Mouse (Mus musculus): ENCODE data around the gene Crybg3. TPM values are rescaled to one million over a fixed set of nuclear protein-coding genes. Genes with fewer than 3 reads are reported as not detected.

The Crybg3 gene
- total and polyA plus RNA-seq, 3 experiments = 2.7 to 5.0 (median 2.8) TPM

DNA sequence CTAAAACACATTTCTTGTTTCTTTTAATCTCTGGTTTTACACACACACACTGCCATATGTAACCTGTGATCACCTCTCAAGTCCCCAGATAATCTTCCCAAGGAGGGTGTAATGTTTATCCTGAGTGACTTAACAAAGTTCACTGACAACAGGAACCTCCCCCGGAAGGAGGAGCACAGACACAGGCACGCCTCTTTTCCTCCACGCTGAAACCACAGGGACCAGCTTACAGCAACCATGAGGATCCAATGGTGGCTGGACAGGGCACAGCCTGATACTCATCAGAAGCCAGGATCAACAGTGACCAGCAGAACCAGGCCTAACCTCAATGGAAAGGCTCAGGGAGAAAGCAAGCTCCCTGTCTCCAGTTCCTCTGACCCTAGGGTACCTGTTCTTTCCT lies 68.2 kb downstream of the Crybg3 start:
- Histone ChIP-seq H3K9ac (ENCODE audit: insufficient read depth, low read depth) (no peak overlapping the region), H3K4me1 (ENCODE audit: control insufficient read depth in 1 of 2, insufficient read depth in 2 of 2) (peaks cover 9 to 32% of the 10 kb centered on the region in 2 experiments), H3K36me3 (replicated peaks in 1 of 2; ENCODE audit: control insufficient read depth in 1 of 2, insufficient read depth in 1 of 2, low read length in 1 of 2) (no peaks in the 10 kb centered on the region), H3K27me3 (replicated peaks) (no peaks in the 10 kb centered on the region), H3K4me2 (ENCODE audit: insufficient read depth, low read depth, poor library complexity, severe bottlenecking) (no peak overlapping the region), H3K4me3 (replicated peaks in 1 of 3; ENCODE audit: low read depth in 2 of 3, low read length in 2 of 3, poor library complexity in 1 of 3) (no peak overlapping the region), H3K79me2 (replicated peaks; ENCODE audit: control insufficient read depth, extremely low read depth, insufficient read depth, poor library complexity, severe bottlenecking) (no peaks in the 10 kb centered on the region), H3K27ac (ENCODE audit: insufficient read depth, low read depth) (no peak overlapping the region), H3K9me3 (replicated peaks; ENCODE audit: low read length) (no peaks in the 10 kb centered on the region)
- in situ Hi-C loops (cut with MboI; ENCODE audit: low pct_ligation_motif_present, low pct_unique_long_range_greater_than_20kb, low sequenced_read_pairs) (loop anchor here (10.0 kb wide), 1 partner anchor 82 kb away; no protein-coding TSS in a partner anchor), dilution Hi-C loops (cut with MboI; ENCODE audit: extremely low pct_ligation_motif_present, extremely low pct_unique_long_range_greater_than_20kb, low sequenced_read_pairs) (no loop called here)
- no peak for DNase-seq (ENCODE audit: extremely low read depth)
- no peak for TF ChIP-seq CHD2 (IDR thresholded peaks at IDR 0.05; ENCODE audit: low read length)
- TF ChIP-seq POLR2A (IDR thresholded peaks at IDR 0.05; ENCODE audit: low read depth, low read length) = no peak
- no peak for TF ChIP-seq HCFC1 (IDR thresholded peaks at IDR 0.05; ENCODE audit: low read depth, low read length)
- TF ChIP-seq MEF2A (IDR thresholded peaks at IDR 0.05; ENCODE audit: borderline replicate concordance, low read depth, low read length) = no peak
- TF ChIP-seq KAT2A (IDR thresholded peaks at IDR 0.05; ENCODE audit: insufficient replicate concordance, low read length) = no peak
- TF ChIP-seq IRF4 (IDR thresholded peaks at IDR 0.05; ENCODE audit: low read depth, low read length) = no peak
- no peak for TF ChIP-seq ETS1 (conservative IDR thresholded peaks at IDR 0.05; ENCODE audit: low read depth, low read length)
- TF ChIP-seq RAD21 (IDR thresholded peaks at IDR 0.05; ENCODE audit: low read depth, low read length) = no peak
- no peak for TF ChIP-seq JUND (conservative IDR thresholded peaks at IDR 0.05; ENCODE audit: low read depth, low read length)
- no peak for TF ChIP-seq CHD1 (IDR thresholded peaks at IDR 0.05; ENCODE audit: low read depth, low read length)
- TF ChIP-seq ELF1 (IDR thresholded peaks at IDR 0.05; ENCODE audit: low read depth, low read length) = no peak
- TF ChIP-seq ZNF384 (IDR thresholded peaks at IDR 0.05; ENCODE audit: low read depth, low read length) = no peak
- TF ChIP-seq CTCF (conservative IDR thresholded peaks at IDR 0.05 in 1 of 2, IDR thresholded peaks at IDR 0.05 in 1 of 2; ENCODE audit: low read depth in 2 of 2, low read length in 2 of 2) = no peak
- no peak for TF ChIP-seq RCOR1 (conservative IDR thresholded peaks at IDR 0.05; ENCODE audit: low read depth, low read length)
- no peak for TF ChIP-seq ZC3H11A (IDR thresholded peaks at IDR 0.05; ENCODE audit: low read depth, low read length)
- TF ChIP-seq MXI1 (IDR thresholded peaks at IDR 0.05; ENCODE audit: low read depth, low read length) = no peak
- TF ChIP-seq POLR2AphosphoS2 (IDR thresholded peaks at IDR 0.05; ENCODE audit: low read depth, low read length) = no peak
- TF ChIP-seq MYC (IDR thresholded peaks at IDR 0.05; ENCODE audit: low read depth, low read length) = no peak
- no peak for TF ChIP-seq ZKSCAN1 (IDR thresholded peaks at IDR 0.05; ENCODE audit: borderline replicate concordance, low read depth, low read length)

DNA sequence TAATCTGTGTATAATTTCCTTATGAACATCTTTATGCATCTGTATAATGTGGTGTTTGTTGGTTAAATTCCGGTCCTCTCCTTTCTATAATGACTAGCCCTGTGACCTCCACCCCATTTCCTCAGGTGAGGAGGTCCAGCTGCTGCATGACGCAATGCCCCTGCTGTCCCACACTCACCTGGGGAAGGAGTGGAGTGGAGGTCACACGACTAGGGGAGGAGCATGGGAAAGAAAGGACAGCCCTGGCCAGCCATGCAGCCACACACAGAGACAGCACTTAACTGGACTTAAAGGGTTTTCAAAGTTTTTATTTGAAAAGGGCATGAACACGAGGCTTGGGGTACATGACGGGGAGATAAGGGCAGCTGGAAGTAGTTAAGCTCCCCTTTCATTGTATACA lies 69.5 kb downstream of the Crybg3 start:
- no peaks in the 10 kb centered on the region for H3K36me3 ChIP-seq (replicated peaks in 1 of 2; ENCODE audit: control insufficient read depth in 1 of 2, insufficient read depth in 1 of 2, low read length in 1 of 2)
- no peak for DNase-seq (ENCODE audit: extremely low read depth)
- no peak overlapping the region for H3K27ac ChIP-seq (ENCODE audit: insufficient read depth, low read depth)
- H3K4me3 ChIP-seq (replicated peaks in 1 of 3; ENCODE audit: low read depth in 2 of 3, low read length in 2 of 3, poor library complexity in 1 of 3) = no peak overlapping the region
- H3K79me2 ChIP-seq (replicated peaks; ENCODE audit: control insufficient read depth, extremely low read depth, insufficient read depth, poor library complexity, severe bottlenecking) = no peaks in the 10 kb centered on the region
- H3K9ac ChIP-seq (ENCODE audit: insufficient read depth, low read depth) = no peak overlapping the region
- H3K4me1 ChIP-seq (ENCODE audit: control insufficient read depth in 1 of 2, insufficient read depth in 2 of 2) = peaks cover 9 to 33% of the 10 kb centered on the region in 2 experiments
- dilution Hi-C loops (cut with MboI; ENCODE audit: extremely low pct_ligation_motif_present, extremely low pct_unique_long_range_greater_than_20kb, low sequenced_read_pairs) = no loop called here
- no peak overlapping the region for H3K4me2 ChIP-seq (ENCODE audit: insufficient read depth, low read depth, poor library complexity, severe bottlenecking)
- no peaks in the 10 kb centered on the region for H3K27me3 ChIP-seq (replicated peaks)
- in situ Hi-C loops (cut with MboI; ENCODE audit: low pct_ligation_motif_present, low pct_unique_long_range_greater_than_20kb, low sequenced_read_pairs) = loop anchor here (10.0 kb wide), 1 partner anchor 84 kb away; no protein-coding TSS in a partner anchor
- TF ChIP-seq ZKSCAN1 (IDR thresholded peaks at IDR 0.05; ENCODE audit: borderline replicate concordance, low read depth, low read length) (no peak), ETS1 (conservative IDR thresholded peaks at IDR 0.05; ENCODE audit: low read depth, low read length) (no peak), POLR2A (IDR thresholded peaks at IDR 0.05; ENCODE audit: low read depth, low read length) (no peak), CHD1 (IDR thresholded peaks at IDR 0.05; ENCODE audit: low read depth, low read length) (no peak), NRF1 (IDR thresholded peaks at IDR 0.05; ENCODE audit: low read depth, low read length) (no peak), SIN3A (IDR thresholded peaks at IDR 0.05; ENCODE audit: low read length) (no peak), POLR2AphosphoS2 (IDR thresholded peaks at IDR 0.05; ENCODE audit: low read depth, low read length) (no peak), JUN (IDR thresholded peaks at IDR 0.05; ENCODE audit: insufficient read depth, low read depth, low read length) (no peak), CTCF (conservative IDR thresholded peaks at IDR 0.05 in 1 of 2, IDR thresholded peaks at IDR 0.05 in 1 of 2; ENCODE audit: low read depth in 2 of 2, low read length in 2 of 2) (no peak), MXI1 (IDR thresholded peaks at IDR 0.05; ENCODE audit: low read depth, low read length) (no peak)
- no peaks in the 10 kb centered on the region for H3K9me3 ChIP-seq (replicated peaks; ENCODE audit: low read length)
